Mouse (Mus musculus): ENCODE results near the gene Nvl. TPM values are rescaled to one million over a fixed set of nuclear protein-coding genes. Genes with fewer than 3 reads are reported as not detected.
A peak's percentile ranks its signal among the peaks of the same experiment; 100 is the strongest.

Gene Nvl
- polyA plus RNA-seq, 1 experiment: 2.5 TPM

DNA sequence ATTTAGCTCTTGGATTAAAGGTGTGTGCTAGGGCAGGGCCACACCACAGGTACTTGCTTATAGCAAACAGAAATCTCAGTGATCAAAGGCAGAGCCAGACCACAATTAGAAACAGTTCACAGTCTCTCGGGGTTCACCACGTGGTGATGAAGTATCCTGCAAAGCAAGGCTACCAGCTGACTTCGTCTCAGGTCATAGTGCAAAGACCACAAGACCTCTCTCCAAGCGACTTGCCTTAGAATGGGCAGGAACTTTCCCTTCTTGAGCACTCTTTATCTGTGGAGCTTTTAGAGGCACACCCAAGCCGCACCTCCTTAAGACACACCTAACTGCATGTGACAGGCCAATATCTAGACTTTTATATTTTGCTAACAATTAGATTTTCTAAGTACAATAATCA, 4.5 kb upstream of the Nvl start:
- Histone ChIP-seq H3K4me3 (replicated peaks) (no peak overlapping the region), H3K9me3 (no peaks in the 10 kb centered on the region), H3K4me1 (peaks cover 57% of the 10 kb centered on the region), H3K27me3 (replicated peaks) (no peaks in the 10 kb centered on the region), H3K36me3 (replicated peaks; ENCODE audit: low read length) (peaks cover 4% of the 10 kb centered on the region)
- no peak for TF ChIP-seq FLI1 (IDR thresholded peaks at IDR 0.05; ENCODE audit: low read length)
- TF ChIP-seq GATA1 (IDR thresholded peaks at IDR 0.05; ENCODE audit: borderline replicate concordance, low read length): no peak

DNA sequence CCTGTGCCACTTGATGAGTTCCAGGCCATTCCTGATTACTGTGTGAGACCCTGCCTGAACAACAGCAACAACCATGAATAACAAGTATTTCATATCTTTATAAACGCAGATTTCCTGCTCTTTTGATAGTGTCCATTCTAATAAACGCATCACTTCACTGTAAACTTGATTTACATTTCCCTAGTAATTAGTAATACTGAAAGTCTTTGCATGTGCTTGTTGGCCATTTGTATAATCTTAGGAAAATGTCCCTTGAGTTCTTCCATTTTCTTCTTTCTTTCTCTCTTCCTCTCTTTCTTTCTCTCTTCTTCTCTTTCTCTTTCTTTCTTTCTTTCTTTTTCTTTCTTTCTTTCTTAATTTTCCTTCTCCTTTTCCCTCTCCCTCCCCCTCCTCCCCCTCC, 2.2 kb upstream of the Nvl start:
- TF ChIP-seq FLI1 (IDR thresholded peaks at IDR 0.05; ENCODE audit: low read length): no peak
- no peak for TF ChIP-seq GATA1 (IDR thresholded peaks at IDR 0.05; ENCODE audit: borderline replicate concordance, low read length)
- Histone ChIP-seq H3K4me3 (replicated peaks) (peak overlapping the region; percentile 72), H3K4me1 (peaks cover 51% of the 10 kb centered on the region)

DNA sequence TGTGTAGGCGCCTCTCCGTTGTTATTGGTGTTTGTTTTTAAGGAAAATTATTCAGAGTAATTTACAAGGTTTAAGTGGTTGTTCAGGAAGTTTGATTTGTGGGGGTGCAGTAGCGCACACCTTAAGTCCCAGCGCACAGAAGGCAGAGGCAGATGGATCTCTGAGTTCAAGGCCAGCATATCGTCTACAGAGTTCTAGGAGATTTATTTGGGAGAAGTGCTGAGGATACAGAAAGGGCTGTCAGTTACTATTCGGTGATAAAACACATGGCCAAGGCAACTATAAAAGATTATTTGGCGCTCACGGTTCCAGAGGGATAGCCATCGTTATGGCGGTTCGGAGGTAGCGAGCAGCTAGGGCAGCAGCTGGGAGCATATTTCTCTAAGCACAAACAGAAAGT, 962 bp upstream of the Nvl start:
- Histone ChIP-seq H3K4me3 (replicated peaks) (peak overlapping the region; percentile 96), H3K4me1 (peaks cover 42% of the 10 kb centered on the region), H3K27me3 (replicated peaks) (no peaks in the 10 kb centered on the region), H3K36me3 (replicated peaks; ENCODE audit: low read length) (peaks cover 24% of the 10 kb centered on the region), H3K9me3 (no peaks in the 10 kb centered on the region)
- TF ChIP-seq GATA1 (IDR thresholded peaks at IDR 0.05; ENCODE audit: borderline replicate concordance, low read length): no peak
- TF ChIP-seq FLI1 (IDR thresholded peaks at IDR 0.05; ENCODE audit: low read length): no peak

More for the DNA sequence above, 2.2 kb upstream of the Nvl start:
- Histone ChIP-seq H3K36me3 (replicated peaks; ENCODE audit: low read length) (peaks cover 12% of the 10 kb centered on the region), H3K9me3 (no peaks in the 10 kb centered on the region), H3K27me3 (replicated peaks) (no peaks in the 10 kb centered on the region)

DNA sequence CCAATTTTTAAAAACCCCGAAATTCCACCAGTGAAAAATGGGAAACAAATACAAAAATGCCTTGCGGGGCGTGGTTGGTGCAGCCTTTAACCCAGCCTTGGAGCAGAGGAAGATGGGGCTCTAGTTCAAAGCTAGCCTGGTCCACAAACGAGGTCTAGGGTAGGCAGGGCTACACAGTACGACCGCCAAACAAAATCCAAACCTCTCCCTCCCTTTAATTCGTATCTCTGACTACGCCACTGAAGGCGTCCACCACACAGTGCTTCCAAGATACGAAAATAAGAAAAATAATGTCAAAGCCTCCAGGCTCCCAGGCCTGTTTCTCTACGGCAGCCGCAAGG, 425 bp downstream of the Nvl start:
- peaks cover 36% of the 10 kb centered on the region for H3K4me1 ChIP-seq
- no peaks in the 10 kb centered on the region for H3K9me3 ChIP-seq
- H3K27me3 ChIP-seq (replicated peaks): no peaks in the 10 kb centered on the region

DNA sequence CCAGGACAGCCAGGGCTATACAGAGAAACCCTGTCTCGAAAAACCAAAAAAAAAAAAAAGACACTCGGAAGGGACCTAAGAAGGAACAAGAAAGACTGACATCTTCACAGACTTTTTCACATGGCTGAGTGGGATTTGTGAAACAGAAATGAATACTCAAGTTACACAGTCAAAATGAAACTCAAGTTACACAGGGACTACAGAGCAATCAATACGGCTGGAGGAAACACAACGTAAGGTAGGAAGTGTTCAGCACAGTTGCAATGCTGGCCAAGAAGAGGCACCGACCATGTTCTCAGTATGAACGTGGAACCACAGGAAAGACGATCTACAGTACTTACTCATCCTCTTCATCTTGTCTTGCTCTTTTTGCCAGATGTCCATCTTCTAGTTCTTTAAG, 5.3 kb downstream of the Nvl start:
- TF ChIP-seq GATA1 (IDR thresholded peaks at IDR 0.05; ENCODE audit: borderline replicate concordance, low read length): no peak
- TF ChIP-seq FLI1 (IDR thresholded peaks at IDR 0.05; ENCODE audit: low read length): no peak
- peaks cover 79% of the 10 kb centered on the region for H3K36me3 ChIP-seq (replicated peaks; ENCODE audit: low read length)
- H3K4me3 ChIP-seq (replicated peaks): no peak overlapping the region
- no peaks in the 10 kb centered on the region for H3K27me3 ChIP-seq (replicated peaks)
- H3K9me3 ChIP-seq: no peaks in the 10 kb centered on the region
- peaks cover 14% of the 10 kb centered on the region for H3K4me1 ChIP-seq

More for the DNA sequence above, 425 bp downstream of the Nvl start:
- no peak for TF ChIP-seq GATA1 (IDR thresholded peaks at IDR 0.05; ENCODE audit: borderline replicate concordance, low read length)
- TF ChIP-seq FLI1 (IDR thresholded peaks at IDR 0.05; ENCODE audit: low read length): no peak
- Histone ChIP-seq H3K36me3 (replicated peaks; ENCODE audit: low read length) (peaks cover 38% of the 10 kb centered on the region), H3K4me3 (replicated peaks) (peak overlapping the region; percentile 96)

DNA sequence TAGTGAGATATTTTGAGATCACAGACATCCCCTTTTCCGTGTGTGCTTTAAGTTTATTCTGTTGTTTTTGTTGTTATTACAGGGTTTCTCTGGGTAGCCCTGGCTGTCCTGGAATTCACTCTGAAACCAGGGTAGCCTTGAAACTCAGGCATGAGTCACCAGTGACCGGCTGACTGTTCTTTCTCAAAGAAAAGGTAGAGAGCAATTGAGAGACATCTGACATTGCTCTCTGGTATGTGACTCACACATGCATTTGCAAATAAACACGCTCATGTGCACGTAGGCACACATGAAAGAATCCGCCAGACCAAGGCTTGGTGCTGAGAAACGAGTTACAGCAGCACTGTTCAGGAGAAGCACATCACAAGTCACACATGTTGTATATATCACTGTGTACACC, 12.1 kb downstream of the Nvl start:
- H3K36me3 ChIP-seq (replicated peaks; ENCODE audit: low read length): peaks cover 90% of the 10 kb centered on the region
- TF ChIP-seq FLI1 (IDR thresholded peaks at IDR 0.05; ENCODE audit: low read length) (no peak), GATA1 (IDR thresholded peaks at IDR 0.05; ENCODE audit: borderline replicate concordance, low read length) (no peak)
- H3K4me3 ChIP-seq (replicated peaks): no peak overlapping the region
- H3K27me3 ChIP-seq (replicated peaks): no peaks in the 10 kb centered on the region
- H3K4me1 ChIP-seq: peaks cover 4% of the 10 kb centered on the region; the same call in 1 of the 2 replicates
- no peaks in the 10 kb centered on the region for H3K9me3 ChIP-seq

DNA sequence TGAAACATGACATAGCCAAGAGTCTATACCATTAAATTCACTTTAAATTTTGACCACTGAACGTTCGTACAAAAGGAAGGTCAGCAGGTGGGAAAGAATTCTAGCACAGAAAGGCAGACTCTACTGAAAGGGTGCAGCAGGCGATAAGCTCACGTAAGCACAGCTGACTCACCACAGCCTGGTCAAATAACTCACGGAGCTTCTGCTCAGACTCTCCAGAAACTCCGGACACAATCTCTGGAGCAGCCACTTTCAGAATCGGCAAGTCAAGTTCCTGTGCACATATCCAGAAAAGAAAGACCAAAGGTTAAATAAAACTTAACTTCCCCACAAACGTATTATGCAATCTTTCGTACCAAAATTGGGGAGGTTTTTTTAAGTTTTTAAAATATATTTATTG, 17.2 kb downstream of the Nvl start:
- H3K36me3 ChIP-seq (replicated peaks; ENCODE audit: low read length): peaks cover 90% of the 10 kb centered on the region
- TF ChIP-seq GATA1 (IDR thresholded peaks at IDR 0.05; ENCODE audit: borderline replicate concordance, low read length): no peak
- TF ChIP-seq FLI1 (IDR thresholded peaks at IDR 0.05; ENCODE audit: low read length): no peak

DNA sequence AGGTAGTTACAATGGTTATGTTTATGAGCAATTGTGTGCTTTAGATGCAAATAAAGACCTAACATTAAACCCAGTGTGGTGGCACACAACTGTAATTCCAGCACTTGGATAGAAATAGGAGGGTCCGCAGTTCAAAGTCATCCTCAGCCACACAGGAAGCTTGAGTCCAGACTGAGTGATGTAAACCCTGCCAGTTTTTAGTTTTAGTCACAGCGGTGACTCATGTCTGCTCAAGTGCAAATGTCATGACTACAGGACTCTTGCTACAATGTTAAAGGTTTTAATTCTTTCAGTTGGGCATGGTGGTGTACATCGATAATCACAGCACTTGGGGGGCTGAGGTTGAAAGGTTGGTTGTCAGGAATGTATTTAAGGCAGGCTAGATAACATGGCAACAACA, 18.1 kb downstream of the Nvl start:
- Histone ChIP-seq H3K4me3 (replicated peaks) (no peak overlapping the region), H3K27me3 (replicated peaks) (no peaks in the 10 kb centered on the region), H3K36me3 (replicated peaks; ENCODE audit: low read length) (peaks cover 88% of the 10 kb centered on the region), H3K9me3 (no peaks in the 10 kb centered on the region), H3K4me1 (peaks cover 5% of the 10 kb centered on the region)
- no peak for TF ChIP-seq FLI1 (IDR thresholded peaks at IDR 0.05; ENCODE audit: low read length)
- TF ChIP-seq GATA1 (IDR thresholded peaks at IDR 0.05; ENCODE audit: borderline replicate concordance, low read length): no peak

More for the DNA sequence above, 17.2 kb downstream of the Nvl start:
- Histone ChIP-seq H3K4me1 (peaks cover 5% of the 10 kb centered on the region), H3K27me3 (replicated peaks) (no peaks in the 10 kb centered on the region), H3K9me3 (no peaks in the 10 kb centered on the region), H3K4me3 (replicated peaks) (no peak overlapping the region)

DNA sequence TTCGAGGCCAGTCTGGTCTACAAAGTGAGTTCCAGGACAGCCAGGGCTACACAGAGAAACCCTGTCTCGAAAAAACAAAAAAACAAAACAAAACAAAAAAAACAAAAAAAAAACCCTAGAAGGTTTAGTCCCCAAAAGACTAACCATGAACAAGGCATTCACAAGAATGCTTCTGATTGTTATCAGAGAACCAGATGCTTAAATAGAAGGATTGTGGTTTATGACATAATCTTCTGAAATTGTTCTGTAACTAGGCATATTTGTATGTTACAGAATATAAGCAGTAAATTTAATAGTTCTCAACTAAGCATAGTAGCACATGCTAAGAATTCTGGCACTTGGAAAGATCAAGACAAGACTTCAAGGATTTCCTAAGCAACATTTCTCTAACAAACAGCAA, 19.9 kb downstream of the Nvl start:
- peaks cover 5% of the 10 kb centered on the region for H3K4me1 ChIP-seq
- H3K9me3 ChIP-seq: no peaks in the 10 kb centered on the region
- H3K27me3 ChIP-seq (replicated peaks): no peaks in the 10 kb centered on the region
- no peak overlapping the region for H3K4me3 ChIP-seq (replicated peaks)
- peaks cover 87% of the 10 kb centered on the region for H3K36me3 ChIP-seq (replicated peaks; ENCODE audit: low read length)
- TF ChIP-seq GATA1 (IDR thresholded peaks at IDR 0.05; ENCODE audit: borderline replicate concordance, low read length): no peak
- no peak for TF ChIP-seq FLI1 (IDR thresholded peaks at IDR 0.05; ENCODE audit: low read length)

DNA sequence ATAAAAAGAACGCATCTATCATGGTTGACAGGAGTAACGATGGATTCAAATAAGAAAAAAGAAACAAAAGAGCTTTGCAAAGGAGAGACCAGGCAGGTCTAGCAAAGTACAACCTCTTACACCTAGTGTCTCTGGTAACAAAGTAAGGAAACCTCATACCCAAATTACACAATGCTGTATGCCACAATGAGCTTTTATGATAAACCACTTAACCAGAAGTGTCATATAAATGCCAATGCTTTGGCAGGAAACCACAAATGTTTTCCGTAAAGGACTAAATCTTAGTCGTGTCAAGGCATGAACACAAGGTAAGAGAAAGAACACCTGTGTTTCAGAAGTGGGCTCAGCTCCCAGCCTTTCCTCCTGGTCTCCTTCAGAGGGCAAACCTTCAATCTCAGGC, 26.9 kb downstream of the Nvl start:
- H3K27me3 ChIP-seq (replicated peaks): no peaks in the 10 kb centered on the region
- H3K36me3 ChIP-seq (replicated peaks; ENCODE audit: low read length): peaks cover 87% of the 10 kb centered on the region
- no peaks in the 10 kb centered on the region for H3K9me3 ChIP-seq
- TF ChIP-seq GATA1 (IDR thresholded peaks at IDR 0.05; ENCODE audit: borderline replicate concordance, low read length): no peak
- no peak for TF ChIP-seq FLI1 (IDR thresholded peaks at IDR 0.05; ENCODE audit: low read length)
- H3K4me3 ChIP-seq (replicated peaks): no peak overlapping the region
- H3K4me1 ChIP-seq: peaks cover 21% of the 10 kb centered on the region

DNA sequence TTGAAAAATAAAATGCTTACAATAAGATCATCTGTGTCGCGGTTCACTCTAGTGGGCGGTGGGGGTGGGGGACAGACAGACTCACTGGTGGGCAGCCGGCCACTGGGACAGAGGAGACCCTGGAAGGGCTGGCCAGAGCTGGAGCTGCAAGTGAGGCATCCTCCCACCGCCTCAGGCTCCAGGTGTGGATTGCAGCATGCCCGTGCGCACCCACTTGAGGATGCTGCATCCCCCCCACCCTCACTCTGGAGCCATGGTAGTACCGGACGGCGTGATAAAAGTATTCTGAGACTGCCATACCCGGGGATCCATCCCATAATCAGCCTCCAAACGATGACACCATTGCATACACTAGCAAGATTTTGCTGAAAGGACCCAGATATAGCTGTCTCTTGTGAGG, 54.0 kb downstream of the Nvl start:
- no peak for TF ChIP-seq GATA1 (IDR thresholded peaks at IDR 0.05; ENCODE audit: borderline replicate concordance, low read length)
- no peak for TF ChIP-seq FLI1 (IDR thresholded peaks at IDR 0.05; ENCODE audit: low read length)
- H3K4me3 ChIP-seq (replicated peaks): no peak overlapping the region

More for the DNA sequence above, 54.0 kb downstream of the Nvl start:
- Histone ChIP-seq H3K27me3 (replicated peaks) (no peaks in the 10 kb centered on the region), H3K4me1 (no peaks in the 10 kb centered on the region), H3K36me3 (replicated peaks; ENCODE audit: low read length) (peaks cover 44% of the 10 kb centered on the region), H3K9me3 (peaks cover 1% of the 10 kb centered on the region; the same call in 1 of the 2 replicates)
